Mouse (Mus musculus) thymus, adult 2 months (tissue): ENCODE data around the gene Exoc6b.

Experiments used
- CTCF ChIP-seq: fragments of 200-500 bp; IDR thresholded peaks from 2 replicates; pipeline ENCODE4 v1.5.1; 2012; ENCODE audit warnings: mild to moderate bottlenecking, control low read depth, low read length, moderate library complexity, borderline replicate concordance; ENCODE audit not compliant: control insufficient read depth, poor library complexity, insufficient read depth; ENCODE audit errors: extremely low read depth
- POLR2A ChIP-seq: fragments of 200-500 bp; IDR thresholded peaks from 2 replicates; pipeline ENCODE4 v1.6.1; 2012; ENCODE audit warnings: mild to moderate bottlenecking, low read length, control low read depth, moderate library complexity; ENCODE audit not compliant: control insufficient read depth, poor library complexity, insufficient read depth; ENCODE audit errors: extremely low read depth

DNA sequence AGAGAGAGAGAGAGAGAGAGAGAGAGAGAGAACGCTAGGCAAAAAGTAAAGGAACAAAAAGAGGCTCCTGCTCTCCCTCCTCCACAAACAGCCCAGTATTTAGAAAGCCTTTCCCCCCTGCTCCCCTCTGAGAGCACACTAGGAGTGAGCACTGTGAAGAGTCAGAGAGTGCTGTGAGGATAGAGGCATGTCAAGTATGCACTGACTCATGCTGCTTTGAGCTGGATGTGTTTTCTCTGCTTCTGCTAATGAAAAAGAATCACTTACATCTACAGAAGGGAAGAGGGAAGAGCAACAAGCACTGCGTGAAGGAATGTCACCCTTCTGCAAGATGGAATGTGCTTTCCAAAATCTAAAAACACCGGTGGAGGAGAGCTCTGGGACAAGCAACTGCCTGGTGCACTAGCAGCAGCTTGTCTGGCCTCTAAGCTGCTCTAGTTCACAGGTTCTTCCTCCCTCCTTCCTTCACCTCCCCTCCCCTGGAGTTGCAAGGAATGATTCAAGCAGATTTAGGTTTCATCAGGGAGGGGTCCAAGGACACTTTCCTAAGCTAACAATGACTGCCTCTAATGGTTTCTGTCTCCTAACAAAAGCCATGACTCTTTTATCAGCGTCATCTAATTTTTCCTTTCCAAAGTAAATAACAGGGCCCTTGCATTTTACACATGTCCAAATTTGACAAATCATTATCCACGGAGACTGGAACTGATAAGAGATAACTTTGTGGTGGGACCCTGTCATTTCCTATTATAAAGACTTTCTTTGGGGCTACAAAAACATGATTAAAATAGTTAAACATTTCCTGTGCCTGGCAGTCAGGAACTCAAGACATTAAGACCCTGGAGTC, 176.2 kb downstream of the Exoc6b start:
- no peak for TF ChIP-seq CTCF
- no peak for TF ChIP-seq POLR2A
